Mouse (Mus musculus) CD8-positive naive resting alpha-beta T cell, adult 57 days (primary cell): ENCODE data around the gene Opa1. TPM values are rescaled to one million over a fixed set of nuclear protein-coding genes. Genes with fewer than 3 reads are reported as not detected.

Experiments
- total RNA-seq: library from RNA; stranded (reverse); gene quantifications from one replicate; pipeline ENCODE4 v1.2.4, GENCODE M21; 2023

Opa1 gene
- 39.6 TPM for total RNA-seq

GRCm38 (mm10) chr16:29579167-29579786 lies at the start of gene Opa1:
Gene Opa1 (plus strand): TSS chr16:29579334.

GRCm38 (mm10) chr16:29544829-29545228 lies 34.3 kb upstream of the Opa1 start, which contains the start of gene Atp13a4:
Gene Atp13a4 (minus strand): TSS chr16:29544864.

Other genes with a start within 250 kb of the Opa1 start
- not detected for gene Atp13a5, start 200.6 kb upstream of the Opa1 start, total RNA-seq
- not detected for gene Atp13a4, start 34.5 kb upstream of the Opa1 start, total RNA-seq